Mouse (Mus musculus) brain, embryonic 14.5 days (tissue): ENCODE measurements around the gene Pgs1. TPM values are rescaled to one million over a fixed set of nuclear protein-coding genes. Genes with fewer than 3 reads are reported as not detected.

Experiments
- DNase-seq: peaks from one replicate; pipeline ENCODE4 v3.0.0-alpha.2; 2011; ENCODE audit warnings: low read depth
- CTCF ChIP-seq: fragments of 200-500 bp; IDR thresholded peaks from 2 replicates; pipeline ENCODE4 v1.5.1; 2012; ENCODE audit warnings: inconsistent platforms, mild to moderate bottlenecking, moderate library complexity, borderline replicate concordance; ENCODE audit not compliant: insufficient read depth, insufficient read length; ENCODE audit errors: extremely low read depth
- POLR2A ChIP-seq: fragments of 200-500 bp; IDR thresholded peaks from 2 replicates; pipeline ENCODE4 v1.6.1; 2012; ENCODE audit warnings: mild to moderate bottlenecking, inconsistent platforms, borderline replicate concordance; ENCODE audit not compliant: poor library complexity, insufficient read depth, insufficient read length, severe bottlenecking; ENCODE audit errors: extremely low read depth
- polyA plus RNA-seq: library from polyadenylated mRNA; depleted of rRNA; stranded (reverse); fragments of >200 nt; gene quantifications from 2 replicates; pipeline ENCODE4 v1.2.3, GENCODE M21; 2012

Gene Pgs1
- polyA plus RNA-seq, 1 experiment: 48.5 TPM

DNA sequence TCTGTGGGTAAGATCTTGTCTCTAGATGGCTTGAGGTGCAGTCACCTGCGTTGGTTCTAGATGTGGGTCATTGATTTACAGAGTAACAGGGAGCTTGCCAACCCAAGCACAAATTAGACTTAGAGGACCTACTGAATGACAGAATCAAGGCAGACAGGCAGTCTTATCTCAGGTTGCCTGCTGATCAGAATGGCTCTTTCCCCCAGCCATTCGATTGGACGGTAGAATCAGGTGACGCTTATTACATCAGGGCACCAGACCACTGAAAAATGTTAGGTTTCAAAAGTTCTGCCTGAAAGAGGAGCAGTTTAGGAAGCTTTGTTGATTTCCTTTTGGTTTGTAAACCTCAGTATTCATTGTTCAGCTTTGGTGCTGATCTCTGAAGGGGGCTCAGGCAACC lies 1.9 kb downstream of the Pgs1 start:
- DNase-seq: no peak
- TF ChIP-seq POLR2A (no peak), CTCF (no peak)

DNA sequence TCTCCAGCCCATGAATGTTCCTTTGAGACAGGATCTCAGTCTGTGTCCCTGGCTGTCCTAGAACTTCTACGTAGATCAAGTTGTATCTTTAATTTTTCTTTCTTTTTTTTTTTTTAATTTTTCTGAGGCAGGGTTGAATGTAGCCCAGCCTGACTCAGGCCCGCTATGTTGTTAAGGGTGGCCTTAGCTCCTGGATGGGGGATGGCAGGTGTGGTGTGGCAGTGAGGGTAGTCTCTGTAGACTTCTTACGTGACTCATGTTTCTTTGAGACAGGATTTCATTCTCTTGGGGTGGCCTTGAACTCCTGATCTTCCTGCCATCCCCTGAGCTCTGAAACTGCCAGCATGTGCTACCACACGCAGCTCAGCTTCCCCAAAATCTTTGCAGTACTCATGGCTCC lies 3.1 kb downstream of the Pgs1 start:
- no peak for TF ChIP-seq POLR2A
- TF ChIP-seq CTCF: no peak
- DNase-seq: no peak

DNA sequence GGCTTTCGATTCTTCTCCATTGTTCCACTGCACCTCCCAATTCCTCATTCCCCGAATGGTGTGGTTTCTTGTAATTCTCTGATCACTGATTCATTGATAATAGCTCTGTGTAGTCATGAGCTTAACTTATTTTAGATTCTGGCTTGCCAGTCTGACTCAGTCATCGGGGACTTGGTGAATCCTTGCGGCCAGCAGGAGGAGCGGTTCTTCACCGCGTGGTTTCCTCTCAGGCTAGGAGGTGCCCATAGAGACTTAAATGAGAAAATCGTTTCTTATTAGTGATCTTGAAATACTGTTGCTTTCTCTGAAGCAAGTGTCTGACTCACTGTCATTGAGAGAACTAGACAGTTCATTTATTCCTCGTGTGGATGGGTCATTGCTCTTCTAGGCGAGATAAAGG lies 3.8 kb downstream of the Pgs1 start:
- DNase-seq: no peak
- TF ChIP-seq POLR2A (no peak), CTCF (peak; percentile 7; the same call in 1 of the 2 replicates)

DNA sequence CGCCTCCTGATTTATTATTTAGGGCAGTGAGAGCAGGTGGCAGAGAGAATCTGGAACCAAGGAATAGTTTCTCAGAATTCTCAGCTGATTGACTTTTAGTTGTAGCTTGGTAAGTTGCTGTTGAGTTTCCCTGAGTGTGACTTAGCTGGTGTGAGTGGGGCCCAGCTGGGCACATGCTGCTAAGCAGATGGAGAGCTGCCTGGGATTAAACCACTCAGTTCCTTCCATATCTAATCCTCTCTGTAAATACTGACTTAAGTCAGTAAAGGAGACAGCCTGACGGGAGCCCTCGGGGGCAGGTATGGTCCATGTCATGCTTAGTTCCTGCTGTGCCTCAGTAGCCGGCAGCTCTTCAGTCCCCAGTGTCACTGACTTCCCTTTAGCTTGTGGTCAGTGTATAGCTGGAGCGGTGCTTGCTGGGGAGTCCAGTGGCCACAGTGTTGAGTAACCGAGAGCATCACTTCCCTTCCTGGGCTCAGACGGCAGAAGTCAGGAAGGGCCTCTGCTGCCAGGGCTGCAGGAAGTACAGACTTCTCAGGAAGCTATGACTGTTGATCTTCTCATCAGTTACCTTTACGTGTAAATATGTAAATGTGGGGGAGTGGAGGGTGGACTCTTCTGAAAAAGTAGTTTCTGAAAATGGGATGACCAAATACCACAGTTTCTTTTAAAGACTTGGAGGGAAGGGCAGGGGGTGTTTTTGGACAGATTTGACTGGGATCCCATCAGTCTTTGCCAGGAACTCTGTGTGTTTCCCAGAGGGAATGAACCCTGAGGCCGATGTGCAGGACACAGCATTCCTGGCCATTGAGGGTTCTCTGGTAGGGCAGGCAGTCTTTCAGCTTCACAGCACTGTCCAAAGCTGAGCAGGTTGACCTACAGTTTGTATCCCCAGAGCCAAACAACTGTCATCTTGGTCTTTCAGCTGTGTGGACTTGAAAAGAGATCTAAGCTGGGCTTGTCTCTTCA lies 5.7 kb downstream of the Pgs1 start:
- peak; percentile 23 for DNase-seq
- TF ChIP-seq POLR2A (no peak), CTCF (no peak)

DNA sequence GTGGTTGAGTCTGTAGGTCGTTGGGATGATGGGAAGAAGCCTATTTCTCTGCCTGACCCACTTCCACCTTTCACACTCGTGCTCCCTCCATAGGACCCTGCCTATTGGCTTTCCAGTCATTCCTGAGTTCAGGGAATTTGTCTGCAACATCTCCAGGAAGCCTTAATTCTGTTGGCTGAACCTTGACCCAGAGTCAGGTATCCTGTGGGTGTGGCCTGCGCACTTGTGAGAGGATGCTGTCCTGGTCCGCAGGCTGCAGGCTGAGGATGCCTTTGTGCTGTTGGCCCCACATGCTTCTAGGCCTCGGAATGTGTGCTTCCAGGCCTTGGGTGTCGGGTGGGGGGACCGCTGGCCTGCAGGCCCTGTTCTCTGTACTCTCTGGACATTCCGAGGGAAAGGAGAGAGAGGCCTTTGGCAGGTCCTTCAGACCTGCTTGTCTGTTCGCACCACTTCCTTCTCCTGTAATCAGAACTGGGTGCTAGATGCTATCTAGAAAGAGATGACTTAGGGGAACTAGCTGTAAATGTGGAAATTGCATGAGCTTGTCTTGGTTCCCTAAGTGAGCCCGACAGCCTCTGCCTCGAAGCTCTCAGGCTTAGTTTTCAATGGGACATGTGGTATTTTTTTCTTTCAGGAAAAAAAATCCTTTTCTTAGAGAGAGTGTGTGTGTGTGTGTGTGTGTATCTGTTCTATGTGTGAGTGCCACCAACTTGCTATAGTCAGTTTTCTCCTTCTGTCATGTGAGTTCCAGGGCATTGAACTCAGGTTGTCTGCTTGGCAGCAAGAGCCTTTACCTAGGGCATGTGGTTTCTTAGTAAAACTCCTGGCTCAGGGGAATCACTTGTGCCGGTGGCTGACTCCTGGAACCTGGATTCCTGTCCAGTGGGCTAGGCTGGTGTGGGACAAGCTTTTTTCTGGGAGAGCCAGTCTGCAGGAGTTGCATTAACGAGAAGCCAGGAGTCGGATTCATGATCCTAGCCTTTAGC lies 7.4 kb downstream of the Pgs1 start:
- DNase-seq: no peak
- TF ChIP-seq CTCF (no peak), POLR2A (no peak)

DNA sequence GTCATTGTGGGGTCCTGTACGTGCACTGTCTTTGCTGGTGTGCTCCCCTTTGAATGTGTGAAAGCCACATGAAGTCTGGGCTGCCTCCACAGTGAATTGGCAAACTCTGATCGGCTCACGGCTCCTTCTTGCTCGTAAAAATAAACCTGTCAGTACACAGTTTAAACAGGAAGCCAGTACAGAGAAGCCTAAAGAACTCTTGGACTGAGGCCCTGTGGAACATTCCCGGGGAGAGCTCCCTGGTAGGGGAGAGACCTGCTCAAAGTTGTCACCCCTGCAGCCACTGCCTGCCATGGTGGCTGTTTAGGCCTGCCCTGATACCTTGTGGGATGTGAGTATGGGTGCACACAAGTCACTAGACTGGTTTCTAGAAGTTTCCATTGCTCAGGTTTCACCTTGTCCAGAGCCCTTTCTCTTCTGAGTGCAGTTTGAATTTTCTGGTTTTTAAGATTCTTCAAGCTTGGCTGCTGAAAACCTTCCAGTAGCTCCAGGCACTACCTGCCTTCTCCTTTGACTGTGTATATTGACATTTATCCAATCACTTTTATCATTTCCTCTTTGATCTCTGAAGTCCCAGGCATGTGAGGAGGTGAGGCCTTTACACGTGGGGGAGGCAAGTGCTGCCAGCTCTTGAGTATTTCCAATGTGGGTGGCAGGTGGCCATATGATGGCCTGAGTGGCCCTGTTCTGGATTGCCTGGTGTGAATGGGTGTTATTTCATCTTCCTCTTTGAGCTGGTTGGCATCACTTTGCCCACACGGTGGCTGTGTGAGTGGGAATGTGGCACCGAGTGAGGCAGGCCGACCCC lies 8.4 kb downstream of the Pgs1 start:
- DNase-seq: no peak
- no peak for TF ChIP-seq POLR2A
- no peak for TF ChIP-seq CTCF

DNA sequence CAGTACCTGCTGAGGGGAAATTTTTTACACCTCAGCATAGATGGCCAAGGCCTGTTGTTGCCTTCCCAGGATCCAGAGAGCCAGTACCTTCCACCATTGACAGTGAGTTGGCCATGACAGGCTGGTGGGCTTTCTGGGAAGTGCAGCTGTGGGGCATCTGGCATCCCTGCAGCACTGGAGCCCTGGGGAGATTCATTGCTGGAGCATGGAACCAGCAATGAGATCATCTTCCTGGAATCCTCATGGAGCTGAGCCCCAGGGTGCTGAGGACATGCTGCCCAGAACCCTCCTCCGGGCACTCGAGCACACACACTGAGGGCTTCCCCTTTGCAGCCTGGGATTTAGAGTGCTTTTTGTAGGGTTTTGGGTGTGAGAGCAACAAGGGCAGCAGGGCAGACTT lies 9.2 kb downstream of the Pgs1 start:
- no peak for DNase-seq
- TF ChIP-seq POLR2A (no peak), CTCF (no peak)

DNA sequence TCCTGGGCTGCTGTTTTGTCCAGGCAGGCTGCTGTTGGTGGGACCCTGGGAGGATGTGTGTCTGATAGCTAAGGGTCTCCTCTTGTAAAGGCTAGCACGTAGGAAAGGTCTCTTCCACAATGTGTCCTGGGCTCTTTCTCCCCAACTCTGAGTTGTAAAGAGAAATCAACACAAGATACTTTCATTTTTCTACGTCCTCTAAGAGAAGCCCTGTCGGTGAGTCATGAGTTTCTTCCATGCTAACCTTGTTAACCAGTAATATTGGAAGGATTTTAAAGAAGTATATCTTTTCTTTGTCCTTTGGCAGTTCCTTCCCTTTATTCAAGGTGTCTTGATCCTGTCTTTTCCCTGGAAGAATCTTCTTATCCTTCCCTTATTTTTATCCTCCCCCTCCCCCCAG lies 9.6 kb downstream of the Pgs1 start:
- DNase-seq: no peak
- TF ChIP-seq CTCF (no peak), POLR2A (no peak)

DNA sequence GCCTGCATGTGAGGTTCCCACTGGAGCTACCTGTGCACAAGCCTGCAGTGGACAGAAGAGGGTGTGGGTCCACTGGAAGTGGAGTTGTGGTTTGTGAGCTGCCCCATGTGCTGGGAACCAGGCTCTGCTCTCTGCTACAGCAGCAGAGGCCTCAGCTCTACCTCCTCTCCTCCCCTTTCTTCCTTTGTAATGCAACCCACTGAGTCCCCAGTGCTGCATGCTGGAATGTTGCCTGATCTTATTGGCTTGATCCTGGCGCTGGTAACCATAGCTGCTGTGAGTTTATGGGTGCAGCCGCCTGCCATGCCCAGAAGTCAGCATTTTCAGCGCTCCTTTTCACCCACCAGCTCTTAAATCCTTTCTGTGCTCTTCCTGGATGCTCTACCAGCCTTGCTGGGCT lies 10.0 kb downstream of the Pgs1 start:
- peak; percentile 20 for DNase-seq
- TF ChIP-seq CTCF (no peak), POLR2A (no peak)

DNA sequence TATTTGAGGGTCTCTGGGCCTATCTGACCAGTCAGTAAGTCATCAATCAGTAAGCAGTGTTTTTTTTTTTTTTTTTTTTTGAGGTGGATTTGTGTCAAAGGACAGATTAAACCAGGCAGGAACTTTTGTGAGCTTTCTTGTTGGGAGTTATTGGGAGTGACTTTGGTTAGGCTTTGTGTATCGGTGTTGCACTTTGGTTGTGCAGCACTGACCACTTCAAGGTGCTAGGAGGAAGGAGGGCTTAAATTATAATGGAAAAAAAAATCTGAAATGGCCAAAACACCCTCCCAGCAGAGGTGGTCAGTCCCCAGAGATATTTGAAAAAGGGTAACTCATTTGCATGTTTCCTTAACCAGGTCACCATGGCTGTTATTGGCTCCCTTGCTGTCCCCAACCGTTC lies 11.0 kb downstream of the Pgs1 start:
- DNase-seq: no peak
- TF ChIP-seq POLR2A (no peak), CTCF (no peak)
